Mouse (Mus musculus) heart, embryonic 14.5 days (tissue): ENCODE results near the gene Mgp. TPM values are rescaled to one million over a fixed set of nuclear protein-coding genes. Genes with fewer than 3 reads are reported as not detected.

ENCODE experiments used
- ATAC-seq: fragments of 200-750 bp; cut with Nextera tagmentation; 2 replicates; pipeline ENCODE4 v1.8.0; 2017; ENCODE audit warnings: low read depth, moderate TSS enrichment; ENCODE audit not compliant: insufficient number of reproducible peaks, insufficient read depth, low FRiP score
- H3K27ac ChIP-seq, 2 experiments: fragments of 200-500 bp in 1 of 2; fragments of 300-500 bp in 1 of 2; sonication (generic) in 1 of 2; replicated peaks in 1 of 2; 2 replicates each; pipeline ENCODE4 v1.5.1; 2012 to 2014; ENCODE audit warnings: low read depth in 2 of 2, low read length in 2 of 2, control low read depth in 1 of 2, mild to moderate bottlenecking in 1 of 2, mixed read lengths in 1 of 2; ENCODE audit not compliant: control insufficient read depth in 1 of 2, insufficient read depth in 1 of 2
- H3K27me3 ChIP-seq: fragments of 300-500 bp; sonication (generic); 2 replicates; pipeline ENCODE4 v1.6.1; 2014; ENCODE audit warnings: mild to moderate bottlenecking, low read length, control low read depth; ENCODE audit not compliant: control insufficient read depth, insufficient read depth
- H3K36me3 ChIP-seq: fragments of 300-500 bp; sonication (generic); 2 replicates; pipeline ENCODE4 v1.6.1; 2014; ENCODE audit warnings: mild to moderate bottlenecking, control low read depth, low read length, mixed read lengths; ENCODE audit not compliant: control insufficient read depth, insufficient read depth
- H3K4me1 ChIP-seq, 2 experiments: fragments of 200-500 bp in 1 of 2; fragments of 300-500 bp in 1 of 2; sonication (generic) in 1 of 2; 2 replicates each; pipeline ENCODE4 v1.6.1; 2012 to 2014; ENCODE audit warnings: low read length in 2 of 2, control low read depth in 1 of 2, mixed read lengths in 1 of 2; ENCODE audit not compliant: control insufficient read depth in 2 of 2, insufficient read depth in 2 of 2
- H3K4me2 ChIP-seq: fragments of 300-500 bp; sonication (generic); 2 replicates; pipeline ENCODE4 v1.6.1; 2014; ENCODE audit warnings: mild to moderate bottlenecking, low read length
- H3K4me3 ChIP-seq, 2 experiments: fragments of 200-500 bp in 1 of 2; fragments of 300-500 bp in 1 of 2; sonication (generic) in 1 of 2; 2 replicates each; pipeline ENCODE4 v1.5.1; 2012 to 2014; ENCODE audit warnings: low read length in 2 of 2, mild to moderate bottlenecking in 2 of 2, control low read depth in 1 of 2, low read depth in 1 of 2, moderate library complexity in 1 of 2; ENCODE audit not compliant: control insufficient read depth in 1 of 2, insufficient read depth in 1 of 2
- H3K9ac ChIP-seq: fragments of 300-500 bp; sonication (generic); 2 replicates; pipeline ENCODE4 v1.6.1; 2014; ENCODE audit warnings: mild to moderate bottlenecking, low read length
- H3K9me3 ChIP-seq: fragments of 300-500 bp; sonication (generic); 2 replicates; pipeline ENCODE4 v1.6.1; 2016; ENCODE audit warnings: low read length, control low read depth; ENCODE audit not compliant: control insufficient read depth
- WGBS: fragments of 180-500 bp; shearing (Covaris S2); extraction: QIAGEN DNeasy Blood & Tissue Kit; methylation state at CpG from one replicate; pipeline ENCODE4 v1.1.7; 2014; 5-methylcytosine and 5-hydroxymethylcytosine counted together
- polyA plus RNA-seq: library from polyadenylated mRNA; unstranded; fragments of >200 nt; fragmentation: Nextera tagmentation; extraction: Ambion mirVana; gene quantifications from 2 replicates; pipeline ENCODE4 v1.2.1, GENCODE M21; 2014

Mgp gene
- polyA plus RNA-seq, 1 experiment from 2014 or later = 563 TPM

DNA sequence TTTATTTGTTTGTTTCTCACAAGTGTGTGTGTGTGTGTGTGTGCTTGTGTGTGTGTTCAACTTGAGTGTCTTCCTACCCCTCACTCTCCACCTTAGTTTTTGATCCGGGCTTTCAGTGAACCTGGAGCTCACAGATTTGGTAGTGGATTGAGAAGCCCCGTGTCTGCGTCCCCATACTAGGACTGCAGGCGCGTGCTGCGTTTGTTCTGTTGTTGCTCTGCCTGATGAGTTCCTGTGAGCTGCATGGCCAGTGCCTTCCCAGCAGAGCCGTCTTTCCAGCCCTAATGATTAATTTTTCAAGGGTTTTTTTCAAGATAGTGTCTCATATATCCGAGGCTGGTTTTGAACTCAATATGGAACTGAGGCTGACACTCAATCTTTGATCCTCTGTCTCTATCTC lies 17.2 kb downstream of the Mgp start:
- 36% methylated on average over 8 of the region's 8 CpGs for whole genome bisulfite sequencing
- H3K4me1 ChIP-seq = peaks cover 31 to 44% of the 10 kb centered on the region in 2 experiments
- no peaks in the 10 kb centered on the region for H3K27me3 ChIP-seq
- H3K4me3 ChIP-seq = 0 out of 4 replicates have a peak overlapping the region, but pooled peaks of 1 of the 2 experiments have one; percentile 38
- no peaks in the 10 kb centered on the region for H3K36me3 ChIP-seq
- no peak for ATAC-seq
- H3K9me3 ChIP-seq = no peaks in the 10 kb centered on the region
- H3K4me2 ChIP-seq = peak overlapping the region; percentile 65
- H3K27ac ChIP-seq = peak overlapping the region; percentile 48 to 93
- H3K9ac ChIP-seq = peak overlapping the region; percentile 22; the same call in 1 of the 2 replicates

DNA sequence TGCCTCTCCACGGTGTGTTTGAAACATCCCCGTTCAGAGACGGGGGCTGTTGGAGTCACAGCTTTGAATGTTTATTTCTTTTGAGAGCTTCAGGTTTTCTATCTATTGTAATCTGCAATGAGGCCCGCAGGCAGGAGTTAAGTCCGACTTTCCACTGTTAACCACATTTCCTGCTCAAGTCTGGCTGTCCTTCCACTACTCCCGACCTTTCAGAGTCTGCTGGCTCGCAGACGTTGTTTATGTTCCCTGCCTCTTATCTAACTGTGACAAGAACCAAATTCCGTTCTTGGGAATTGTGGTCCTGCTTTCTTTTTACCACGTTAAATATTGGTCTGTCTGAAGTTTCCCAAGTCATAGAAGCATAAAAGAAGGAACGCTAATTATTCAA lies 17.8 kb downstream of the Mgp start:
- Histone ChIP-seq H3K4me2 (peak overlapping the region; percentile 65), H3K27me3 (no peaks in the 10 kb centered on the region), H3K36me3 (no peaks in the 10 kb centered on the region), H3K27ac (peak overlapping the region; percentile 89 to 93), H3K9me3 (no peaks in the 10 kb centered on the region), H3K4me3 (peak overlapping the region; percentile 36 to 38), H3K9ac (peak overlapping the region; percentile 70), H3K4me1 (peaks cover 31 to 44% of the 10 kb centered on the region in 2 experiments)
- ATAC-seq = peak; percentile 66
- 6% methylated on average over 11 of the region's 11 CpGs for WGBS

GRCm38 (mm10) chr6:136857186-136857872 lies 18.3 kb downstream of the Mgp start, which contains the start of gene Art4:
Art4 (minus strand) TSS chr6:136857733.
- peak; percentile 68 for ATAC-seq
- H3K27ac ChIP-seq = peak within 1 kb of the TSS; percentile 89 to 93
- 10% methylated on average over 18 of the region's 18 CpGs for WGBS
- peak within 1 kb of the TSS; percentile 65 for H3K4me2 ChIP-seq
- H3K4me3 ChIP-seq = peak within 1 kb of the TSS; percentile 36 to 38
- H3K36me3 ChIP-seq = no peaks in the 10 kb centered on the region
- H3K9me3 ChIP-seq = no peaks in the 10 kb centered on the region
- peaks cover 33 to 46% of the 10 kb centered on the region in 2 experiments for H3K4me1 ChIP-seq
- H3K27me3 ChIP-seq = no peaks in the 10 kb centered on the region
- H3K9ac ChIP-seq = peak within 1 kb of the TSS; percentile 70

DNA sequence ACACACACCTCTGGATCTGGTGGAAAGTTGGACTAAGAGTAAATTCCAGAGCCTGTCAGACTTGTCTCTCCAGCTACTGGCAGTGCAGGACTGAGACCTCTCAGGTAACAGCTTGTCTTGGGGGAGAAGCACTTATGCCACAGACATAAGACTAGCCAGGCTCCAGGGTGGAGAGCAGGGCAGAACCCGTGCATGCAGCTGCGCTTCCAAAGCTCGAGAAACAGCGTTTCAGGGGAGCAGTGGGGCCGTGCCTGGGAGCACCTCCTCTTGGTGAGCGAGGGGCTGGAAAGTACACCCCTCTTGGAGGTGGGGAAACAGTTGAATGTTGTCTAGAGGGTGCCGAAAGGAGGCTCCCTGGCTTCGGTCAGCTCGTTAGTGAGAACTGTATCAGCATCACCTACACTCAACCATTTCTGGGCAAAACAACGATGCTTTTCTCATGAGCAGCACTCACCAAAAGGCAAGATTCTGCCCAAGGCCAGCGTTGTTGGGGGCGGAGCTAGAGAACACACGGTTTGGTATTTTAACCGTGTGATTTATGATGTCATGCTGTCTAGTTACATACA lies 19.5 kb downstream of the Mgp start:
- peak overlapping the region; percentile 85 to 89 for H3K27ac ChIP-seq
- H3K9ac ChIP-seq = peak overlapping the region; percentile 70
- peaks cover 33 to 46% of the 10 kb centered on the region in 2 experiments for H3K4me1 ChIP-seq
- H3K27me3 ChIP-seq = no peaks in the 10 kb centered on the region
- H3K36me3 ChIP-seq = no peaks in the 10 kb centered on the region
- peak; percentile 26; the same call in 1 of the 2 replicates for ATAC-seq
- H3K4me2 ChIP-seq = peak overlapping the region; percentile 65
- no peaks in the 10 kb centered on the region for H3K9me3 ChIP-seq
- 15% methylated on average over 14 of the region's 14 CpGs for WGBS
- H3K4me3 ChIP-seq = peak overlapping the region; percentile 38 to 48

- 63% methylated on average over 2 of the region's 2 CpGs for WGBS
- peaks cover 33 to 39% of the 10 kb centered on the region in 2 experiments for H3K4me1 ChIP-seq
- no peaks in the 10 kb centered on the region for H3K27me3 ChIP-seq
- peak overlapping the region; percentile 65 for H3K4me2 ChIP-seq
- peak overlapping the region in 1 of 2 experiments; percentile 38; a peak in 2 of 4 replicates for H3K4me3 ChIP-seq
- no peaks in the 10 kb centered on the region for H3K9me3 ChIP-seq
- H3K36me3 ChIP-seq = 0 out of 2 replicates have a peak, but pooled peaks cover 5% of the 10 kb centered on the region
- no peak for ATAC-seq
- peak overlapping the region in 1 of 2 experiments; percentile 85; a peak in 2 of 4 replicates for H3K27ac ChIP-seq
- H3K9ac ChIP-seq = no peak overlapping the region
These were observed 20.4 kb downstream of the Mgp start for GRCm38 (mm10) chr6:136855183-136855582.

GRCm38 (mm10) chr6:136854361-136854781 lies 21.3 kb downstream of the Mgp start:
- Histone ChIP-seq H3K9ac (no peak overlapping the region), H3K4me2 (peak overlapping the region; percentile 65; the same call in 1 of the 2 replicates), H3K27me3 (no peaks in the 10 kb centered on the region), H3K4me3 (no peak overlapping the region), H3K36me3 (peaks cover 10% of the 10 kb centered on the region; the same call in 1 of the 2 replicates), H3K27ac (peak overlapping the region in 1 of 2 experiments; percentile 24; a peak in 1 of 4 replicates), H3K9me3 (no peaks in the 10 kb centered on the region), H3K4me1 (peaks cover 28 to 33% of the 10 kb centered on the region in 2 experiments)
- ATAC-seq = no peak
- 79% methylated on average over 11 of the region's 11 CpGs for WGBS

DNA sequence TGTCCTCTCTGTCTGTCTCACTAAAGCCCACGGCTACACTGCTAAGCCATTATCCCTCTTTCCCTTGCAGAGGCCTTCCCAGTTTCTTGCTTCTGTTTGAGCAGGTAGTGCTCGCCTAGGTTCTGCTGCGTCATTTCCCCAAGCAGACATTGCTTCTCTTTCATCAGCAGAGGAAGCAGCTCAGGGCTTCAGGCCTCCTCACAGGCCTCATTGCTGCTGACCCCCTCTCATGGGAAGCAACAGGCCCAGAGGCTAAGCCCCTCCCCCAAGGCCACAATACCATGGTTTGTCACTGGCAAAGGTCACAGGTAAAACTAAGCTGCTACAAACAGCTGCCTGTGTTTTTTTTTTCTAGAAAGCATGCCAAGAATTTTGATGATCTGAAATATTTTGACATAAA lies 22.9 kb downstream of the Mgp start:
- 60% methylated on average over 3 of the region's 3 CpGs for WGBS
- no peak for ATAC-seq
- Histone ChIP-seq H3K4me3 (no peak overlapping the region), H3K4me1 (peaks cover 18 to 23% of the 10 kb centered on the region in 2 experiments), H3K9me3 (no peaks in the 10 kb centered on the region), H3K4me2 (no peak overlapping the region), H3K27me3 (no peaks in the 10 kb centered on the region), H3K9ac (no peak overlapping the region), H3K36me3 (peaks cover 23% of the 10 kb centered on the region; the same call in 1 of the 2 replicates), H3K27ac (0 out of 4 replicates have a peak overlapping the region, but pooled peaks have one; percentile 23 to 30)
